Mouse (Mus musculus): ENCODE data around the gene Ntsr1.

Gene Ntsr1

DNA sequence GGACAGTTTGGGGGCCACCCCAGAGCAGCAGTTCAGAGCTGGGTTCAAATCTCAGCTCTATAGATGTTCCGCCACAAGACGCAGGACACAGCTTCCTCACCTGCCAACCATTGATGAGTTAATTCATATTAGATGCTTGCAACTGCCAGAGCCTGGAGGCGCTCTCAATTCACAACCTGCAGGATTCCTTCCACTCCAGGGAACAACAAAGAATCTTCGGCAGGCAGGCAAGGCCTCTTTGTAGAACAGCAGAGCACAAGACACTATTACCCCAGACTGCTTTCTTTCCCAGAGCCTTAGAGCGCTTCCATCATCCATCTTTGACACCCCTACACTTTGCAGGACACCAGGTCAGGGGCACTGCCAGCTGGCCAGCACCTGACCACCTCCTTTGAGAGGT, 6.5 kb downstream of the Ntsr1 start:
- no peak for DNase-seq (ENCODE audit: low read depth, low spot score)

DNA sequence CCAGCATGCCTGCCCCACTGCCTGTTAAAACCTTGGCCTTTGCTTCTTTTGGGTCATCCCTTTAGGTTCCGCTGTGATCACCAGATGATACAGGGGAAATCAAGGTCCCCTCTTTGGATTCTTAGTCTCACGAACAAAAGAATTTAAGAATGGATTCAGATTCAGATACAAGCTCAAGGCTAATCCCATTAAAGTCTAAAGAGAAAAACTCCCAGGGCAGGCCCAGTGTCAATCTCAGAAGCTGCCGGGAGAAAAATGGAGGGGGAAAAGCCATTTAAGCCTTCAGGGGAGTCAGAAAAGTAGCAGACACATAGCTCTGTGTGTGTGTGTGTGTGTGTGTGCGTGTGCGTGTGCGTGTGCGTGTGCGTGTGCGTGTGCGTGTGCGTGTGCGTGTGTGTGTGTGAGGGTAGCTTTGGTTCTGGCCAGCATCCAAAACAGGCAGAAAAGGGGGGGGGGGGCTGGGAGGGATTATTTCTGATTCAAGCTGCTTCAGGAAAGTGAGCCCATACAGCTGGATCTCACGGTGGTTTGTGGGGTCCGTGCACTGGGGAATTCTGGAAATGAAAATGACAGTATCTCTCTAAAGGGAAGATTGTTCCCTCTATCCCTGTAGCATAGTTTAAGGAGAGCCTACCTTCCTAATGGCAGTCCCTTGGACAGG, 8.8 kb downstream of the Ntsr1 start:
- no peak for DNase-seq (ENCODE audit: low read depth, low spot score)

DNA sequence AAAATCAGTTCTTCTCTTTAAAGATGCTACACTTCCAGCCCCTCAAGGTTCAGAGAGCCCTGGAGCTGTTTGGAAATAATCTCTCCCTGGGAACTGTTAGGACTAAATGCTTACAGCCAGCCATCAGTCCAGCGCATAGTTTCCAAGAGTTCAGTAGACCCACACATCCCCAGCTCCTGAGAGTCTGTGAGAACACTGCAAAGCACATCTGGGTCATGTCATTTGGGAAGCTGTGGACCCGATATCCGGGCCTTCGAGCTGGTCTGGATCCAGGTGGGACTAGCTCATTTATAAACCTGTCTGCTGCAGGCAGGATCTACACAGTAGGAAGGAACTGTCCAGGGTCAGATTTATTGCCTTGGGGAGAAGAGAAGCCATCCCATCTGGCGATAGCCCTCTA, 11.1 kb downstream of the Ntsr1 start:
- DNase-seq (ENCODE audit: low read depth, low spot score) = no peak

DNA sequence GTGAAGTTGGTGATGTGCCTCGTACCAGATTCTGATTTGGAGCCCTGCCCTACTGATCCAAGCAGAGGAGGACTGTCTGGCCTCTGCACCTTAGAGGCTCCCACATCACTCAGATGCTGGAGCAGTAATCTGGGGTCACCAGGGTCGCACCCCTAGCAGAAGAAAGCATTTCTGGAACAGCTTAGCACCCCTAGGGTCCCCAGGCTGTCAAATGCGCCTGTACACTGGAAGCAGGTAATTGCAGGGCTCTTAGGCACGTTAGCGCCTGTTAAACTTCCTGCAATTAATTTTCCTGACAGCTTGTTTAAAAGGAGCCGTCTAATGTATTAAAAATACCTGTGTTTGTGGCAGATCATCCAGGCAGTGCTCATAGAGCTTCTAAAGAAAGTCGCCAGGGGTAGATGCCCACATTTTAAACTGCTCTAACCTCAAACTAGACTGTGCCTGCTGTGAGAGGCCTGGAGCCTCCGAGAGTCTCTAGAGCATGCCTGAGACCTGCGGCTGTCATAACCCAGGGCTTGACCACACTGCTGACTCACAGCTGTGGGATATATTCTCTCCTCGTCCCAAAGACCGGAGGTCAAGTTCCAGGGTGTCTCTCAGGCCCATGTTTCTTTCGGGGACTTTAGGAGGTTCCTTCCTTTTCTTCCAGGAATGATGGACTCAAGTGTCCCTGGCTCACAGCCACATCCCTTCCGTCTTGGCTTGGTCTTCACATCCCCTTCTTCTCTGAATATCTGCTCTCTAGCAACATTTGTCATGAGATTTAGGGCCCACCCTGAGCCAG, 12.3 kb downstream of the Ntsr1 start:
- no peak for DNase-seq (ENCODE audit: low read depth, low spot score)

DNA sequence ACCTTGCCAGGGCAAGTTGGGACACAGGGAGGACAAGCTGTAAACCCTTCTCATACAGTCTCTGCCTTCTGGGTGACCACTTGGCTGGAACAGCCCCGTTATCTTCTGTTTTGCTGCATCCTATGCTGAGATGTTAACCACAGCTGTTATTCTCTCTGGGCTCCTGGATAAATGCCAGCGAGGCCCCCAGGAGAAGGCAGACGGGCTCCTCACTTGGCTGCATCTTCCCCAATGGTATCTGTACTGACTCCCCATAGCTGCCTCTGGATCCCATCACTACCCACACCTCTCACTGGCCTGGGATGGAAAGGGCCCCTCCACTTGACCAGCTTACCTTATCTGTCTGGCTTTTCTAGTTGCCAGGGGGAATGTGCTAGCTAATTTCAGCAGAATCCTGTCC, 13.2 kb downstream of the Ntsr1 start:
- DNase-seq (ENCODE audit: low read depth, low spot score) = no peak

DNA sequence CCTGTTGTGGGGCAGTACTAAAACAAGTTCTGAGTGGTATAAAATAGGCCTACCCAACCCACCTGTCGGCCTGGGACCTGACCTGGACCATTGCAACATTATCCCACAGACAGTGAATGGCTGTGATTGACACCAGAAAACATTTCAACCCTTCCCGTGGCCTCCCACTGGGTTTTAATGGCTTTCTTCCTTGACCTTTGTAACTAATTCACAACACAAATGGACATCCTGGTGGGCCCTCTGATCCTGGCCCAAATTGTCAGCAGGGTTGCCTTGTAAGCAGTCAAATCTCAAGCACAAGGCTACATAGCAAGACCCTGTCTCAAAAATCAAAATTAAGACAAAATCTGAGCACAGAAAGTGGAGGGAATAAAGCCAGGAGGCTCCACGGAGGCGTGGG, 14.1 kb downstream of the Ntsr1 start:
- peak; percentile 46 for DNase-seq (ENCODE audit: low read depth, low spot score)

DNA sequence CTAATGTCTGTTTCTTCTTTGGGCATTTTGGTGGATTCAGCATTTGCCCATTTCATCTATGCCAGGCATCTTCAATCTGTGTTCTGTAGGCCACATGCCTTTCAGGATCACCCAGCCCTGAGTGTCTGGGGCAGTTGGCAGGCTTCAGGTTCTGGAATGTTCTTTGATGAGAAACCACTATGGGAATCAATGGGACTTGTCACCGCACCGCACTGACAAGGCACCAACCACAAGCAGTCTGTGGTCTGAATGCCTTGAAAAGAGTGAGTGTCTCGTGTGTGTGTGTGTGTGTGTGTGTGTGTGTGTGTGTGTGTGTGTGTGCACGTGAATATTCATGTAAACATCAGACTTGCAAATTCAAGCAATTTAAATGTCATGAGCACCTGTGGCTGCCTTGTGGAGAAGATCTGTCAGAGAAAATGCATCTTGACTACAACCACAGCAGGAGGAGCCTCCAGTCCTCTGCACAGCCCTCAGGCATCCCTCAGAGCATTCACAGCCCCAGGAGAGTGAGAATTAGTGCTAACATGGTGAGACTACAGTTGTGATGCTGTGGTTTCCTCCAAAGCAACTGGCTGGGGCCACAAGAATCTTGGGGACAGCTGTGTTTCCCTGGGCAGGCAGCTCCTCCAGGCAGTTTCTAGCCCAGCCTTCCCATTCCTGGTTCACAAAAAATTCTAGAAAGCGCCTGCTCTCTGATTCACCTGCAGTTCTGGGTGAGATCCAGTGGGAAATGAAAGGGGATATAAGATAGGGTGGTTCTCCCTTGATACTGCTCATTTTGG, 21.9 kb downstream of the Ntsr1 start:
- no peak for DNase-seq (ENCODE audit: low read depth, low spot score)

DNA sequence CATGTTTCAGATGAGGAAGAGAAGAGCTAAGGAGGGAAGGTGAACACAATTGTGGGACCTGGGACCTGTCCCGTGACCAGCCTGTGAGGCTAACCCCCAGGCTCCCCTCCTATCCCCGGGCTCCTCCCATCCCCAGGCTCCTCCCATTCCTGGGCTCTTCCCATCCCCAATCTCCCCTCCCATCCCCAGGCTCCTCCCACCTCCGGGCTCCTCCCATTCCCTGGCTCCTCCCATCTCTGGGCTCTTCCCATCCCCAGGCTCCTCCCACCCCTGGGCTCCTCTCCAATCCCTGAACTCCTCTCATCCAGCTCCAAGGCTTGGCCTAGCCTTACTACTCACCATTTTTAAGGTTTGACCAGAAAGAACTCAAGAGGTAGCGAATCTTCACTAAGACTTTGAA, 23.0 kb downstream of the Ntsr1 start:
- peak; percentile 27 for DNase-seq (ENCODE audit: low read depth, low spot score)

DNA sequence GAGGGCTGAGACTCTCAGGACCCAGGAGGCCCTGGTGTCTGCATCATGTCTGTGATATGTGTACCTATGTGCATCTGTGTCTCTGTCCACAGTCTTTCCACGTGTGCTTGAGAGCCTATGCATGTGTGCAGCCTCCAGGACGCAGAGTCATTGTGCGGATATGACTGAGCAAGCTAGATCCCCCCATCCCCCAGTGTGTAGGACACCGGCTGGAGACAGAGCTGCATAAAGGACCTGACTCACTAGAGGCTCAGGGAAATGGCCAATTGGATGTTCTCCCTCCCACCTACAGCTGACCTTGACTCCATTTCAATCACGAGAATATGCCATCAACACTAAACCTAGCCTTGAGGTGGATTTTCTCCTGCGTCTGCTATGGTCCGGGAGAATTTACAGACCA, 27.7 kb downstream of the Ntsr1 start:
- no peak for DNase-seq (ENCODE audit: low read depth, low spot score)

DNA sequence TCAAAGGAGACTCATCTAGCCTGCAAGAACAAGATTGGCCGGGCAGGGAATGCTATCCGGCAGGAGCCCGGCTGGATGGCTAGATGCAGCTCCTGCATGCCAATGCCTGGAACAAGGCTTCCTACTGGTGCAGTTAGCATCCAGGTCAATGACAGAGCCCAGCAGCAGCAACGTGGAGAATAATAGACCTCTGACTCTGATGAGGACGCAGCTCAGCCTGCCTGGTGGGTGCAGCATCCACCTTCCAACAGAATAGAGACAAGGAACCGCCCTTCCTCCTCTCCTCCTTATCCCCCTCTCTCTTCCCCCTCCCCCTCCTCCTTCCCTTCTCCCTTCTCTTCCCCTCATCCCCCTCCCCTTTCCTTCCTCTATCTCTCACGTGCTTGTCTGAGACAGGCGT, 28.1 kb downstream of the Ntsr1 start:
- DNase-seq (ENCODE audit: low read depth, low spot score) = no peak

DNA sequence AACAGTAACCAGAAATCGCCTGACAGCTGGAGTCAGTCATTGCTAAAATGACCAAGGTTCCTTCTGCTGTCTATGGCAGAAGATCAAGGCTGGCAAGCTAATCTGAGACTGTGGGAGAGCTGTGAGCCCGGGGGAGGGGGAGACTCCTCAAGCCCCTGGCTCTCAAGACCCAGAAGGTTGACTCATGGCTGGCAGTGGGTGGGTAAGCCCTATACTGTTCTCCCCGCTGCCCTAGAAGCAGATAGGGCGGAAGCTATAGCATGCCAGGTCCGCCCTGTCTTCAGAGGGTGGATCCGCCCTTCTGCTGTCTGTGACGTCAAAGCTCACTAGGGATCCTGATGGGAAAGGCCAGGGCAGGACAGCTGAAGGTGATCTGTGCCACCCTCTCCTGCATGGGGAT, 30.4 kb downstream of the Ntsr1 start:
- DNase-seq (ENCODE audit: low read depth, low spot score) = peak; percentile 14

DNA sequence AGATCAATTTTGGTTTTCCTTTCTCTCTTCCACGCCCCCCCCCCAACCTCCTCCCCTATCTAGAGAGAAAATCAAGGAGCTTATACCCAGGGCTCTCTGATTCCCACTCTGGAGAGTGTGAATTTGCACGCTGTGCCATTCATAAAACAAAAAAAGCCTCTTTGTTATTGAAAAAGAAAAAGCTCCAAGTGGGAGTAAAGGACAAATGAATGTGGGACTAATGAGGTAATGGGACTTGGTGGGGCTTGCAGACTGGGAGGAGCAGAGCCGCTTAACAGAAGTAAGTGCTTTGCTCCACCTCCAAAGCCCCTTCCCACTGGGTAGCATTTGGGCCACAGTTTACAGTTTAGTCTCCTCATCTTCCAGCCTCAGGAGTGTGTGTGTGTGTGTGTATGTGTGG, 30.8 kb downstream of the Ntsr1 start:
- peak; percentile 47 for DNase-seq (ENCODE audit: low read depth, low spot score)

DNA sequence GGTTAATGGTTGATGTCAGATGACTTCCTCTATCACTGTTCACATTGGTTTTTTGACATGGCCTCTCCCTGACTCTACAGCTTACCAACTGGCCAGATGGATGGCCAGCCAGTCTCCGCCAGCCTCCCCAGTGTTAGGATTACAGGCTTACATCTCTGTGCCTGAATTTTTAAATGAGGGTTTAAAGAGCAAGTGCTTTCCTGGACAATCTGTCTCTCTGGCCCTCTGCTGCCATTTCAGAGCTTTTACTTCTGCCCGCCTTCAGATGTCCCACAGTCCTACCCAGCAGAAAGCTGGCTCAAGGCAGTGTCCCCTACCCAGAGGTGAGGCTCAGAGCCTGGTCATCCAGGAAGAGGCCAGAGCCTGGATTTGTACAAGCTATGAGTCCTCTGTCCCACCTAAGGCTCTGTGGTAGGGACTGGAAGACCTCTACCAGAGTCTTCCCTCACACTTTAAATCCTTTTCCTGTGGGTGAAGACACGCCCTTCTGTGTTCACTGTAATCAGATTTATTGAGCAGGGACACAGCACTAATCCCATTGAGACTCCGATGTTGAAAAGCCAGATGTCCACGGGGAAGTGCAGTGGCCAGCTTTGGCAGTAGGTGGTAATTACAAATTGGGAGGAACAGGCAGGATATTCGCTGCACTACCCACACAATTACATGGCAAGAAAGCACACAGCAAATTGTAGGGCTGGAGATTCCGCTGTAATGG, 32.1 kb downstream of the Ntsr1 start:
- DNase-seq (ENCODE audit: low read depth, low spot score) = no peak

DNA sequence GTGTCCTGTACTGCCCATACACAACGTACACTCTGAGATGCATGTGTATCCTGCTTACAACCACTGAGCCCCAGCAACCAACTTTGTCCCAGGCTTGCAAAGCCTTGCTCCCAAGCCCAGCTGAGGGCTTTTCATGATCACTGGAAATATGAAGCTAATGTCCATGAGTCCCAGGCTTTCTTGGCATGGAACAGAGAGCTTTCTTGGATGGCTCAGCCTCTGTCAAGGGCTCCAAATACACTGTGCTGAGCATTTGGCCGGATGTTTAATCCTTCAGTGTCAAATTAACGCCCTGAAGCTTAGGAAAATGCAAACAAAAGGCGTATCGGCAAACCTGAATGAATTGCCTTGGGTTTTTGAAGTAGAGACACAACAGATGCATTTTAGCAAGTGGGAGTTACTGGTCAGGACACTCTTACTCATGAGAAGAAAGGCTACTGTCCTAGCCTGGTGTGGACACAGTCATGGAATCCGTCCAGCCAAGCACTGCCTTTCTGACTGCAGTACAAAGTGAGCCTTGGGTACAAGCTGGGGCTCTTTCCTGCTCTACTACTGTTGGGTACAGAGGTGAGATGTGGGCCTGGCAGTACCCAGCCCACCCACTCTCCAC, 32.7 kb downstream of the Ntsr1 start:
- DNase-seq (ENCODE audit: low read depth, low spot score) = no peak

DNA sequence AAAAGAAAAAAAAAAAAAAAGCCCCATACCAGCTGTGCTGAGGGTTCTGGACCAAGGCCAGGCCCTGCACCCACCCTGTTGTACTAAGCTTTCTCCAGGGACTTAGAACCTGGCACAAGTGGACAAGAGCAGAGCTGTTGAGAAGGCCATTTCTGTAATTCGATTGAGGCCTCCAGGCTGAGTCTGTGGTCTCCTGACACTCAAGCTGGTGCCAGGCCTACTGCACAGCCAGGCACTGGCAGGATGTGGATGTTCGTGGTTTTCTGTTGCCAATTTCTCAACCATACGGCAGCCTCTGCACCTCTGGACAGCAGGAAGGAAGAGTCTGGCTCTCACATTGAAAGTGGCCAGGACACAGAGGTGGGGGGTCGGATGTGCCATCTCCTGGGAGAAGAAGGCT, 33.5 kb downstream of the Ntsr1 start:
- DNase-seq (ENCODE audit: low read depth, low spot score) = no peak

DNA sequence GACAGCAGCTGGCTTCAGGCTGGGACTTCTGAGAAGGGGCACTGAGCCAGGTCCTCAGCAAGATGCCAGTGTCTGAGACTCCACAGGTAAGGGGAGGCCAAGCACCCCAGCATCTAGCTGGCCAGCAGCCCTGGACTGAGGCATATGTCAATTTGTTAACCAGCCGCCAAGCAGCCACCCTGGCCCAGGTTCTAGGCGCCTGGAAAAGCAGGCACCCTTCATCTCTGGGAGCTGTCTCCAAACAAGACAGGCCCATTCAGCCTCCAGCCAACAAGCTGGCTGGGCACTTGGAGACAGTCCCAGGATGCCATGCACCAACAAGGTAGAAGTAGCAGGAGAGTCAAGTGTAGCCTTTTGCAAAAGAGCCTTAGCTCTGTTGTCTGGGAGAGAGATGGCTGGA, 43.9 kb downstream of the Ntsr1 start:
- no peak for DNase-seq (ENCODE audit: low read depth, low spot score)

DNA sequence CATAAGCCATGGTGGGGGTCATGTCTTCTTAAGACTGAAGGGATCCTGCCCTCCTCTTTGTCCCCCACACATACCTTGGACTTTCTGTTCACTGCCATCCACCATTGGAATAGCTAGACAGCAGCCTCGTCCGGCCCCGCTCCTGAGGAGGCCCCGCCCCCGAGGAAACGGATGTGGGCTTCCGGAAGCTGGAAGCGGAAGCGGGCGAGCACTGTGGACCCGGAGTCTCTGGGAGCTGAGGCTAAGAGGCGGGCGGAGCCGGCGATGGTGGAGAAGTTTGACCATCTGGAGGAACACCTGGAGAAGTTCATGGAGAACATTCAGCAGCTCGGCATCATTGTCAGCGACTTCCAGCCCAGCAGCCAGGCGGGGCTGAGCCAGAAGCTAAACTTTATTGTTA, 45.3 kb downstream of the Ntsr1 start:
- DNase-seq (ENCODE audit: low read depth, low spot score) = peak; percentile 11

DNA sequence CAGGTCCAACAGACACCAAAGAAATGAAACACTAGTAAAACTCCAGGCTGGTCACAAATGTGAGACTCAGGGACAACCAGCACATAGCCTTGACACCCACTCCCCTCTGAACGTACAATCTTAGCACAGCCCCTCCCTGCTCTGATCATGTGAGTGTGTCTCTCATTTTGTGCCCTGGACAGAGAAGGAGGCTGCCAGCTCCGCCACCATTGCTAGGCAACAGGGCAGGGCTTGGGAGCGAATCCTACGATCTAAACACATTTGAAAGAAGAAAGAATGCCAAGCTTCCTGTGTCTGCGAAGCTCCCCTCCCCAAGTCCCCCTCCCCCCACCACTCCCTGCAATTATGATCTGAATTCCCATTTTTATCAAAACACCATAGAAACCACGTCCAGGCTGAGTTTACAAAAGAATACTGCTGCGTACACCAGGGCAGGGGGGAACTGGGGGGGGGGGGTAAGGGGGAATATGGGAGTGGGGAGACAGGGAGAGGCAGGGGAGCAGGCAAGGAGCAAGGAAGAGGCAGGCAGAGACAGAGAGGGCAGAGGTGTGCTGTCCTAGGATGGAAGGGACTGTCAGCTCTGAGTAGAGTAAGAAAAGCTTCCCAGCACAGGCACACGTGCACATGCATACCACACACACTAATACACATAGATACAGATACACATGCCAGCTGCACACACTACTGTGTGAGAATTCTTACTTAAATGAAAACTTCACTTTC, 47.8 kb downstream of the Ntsr1 start:
- DNase-seq (ENCODE audit: low read depth, low spot score) = peak; percentile 28

DNA sequence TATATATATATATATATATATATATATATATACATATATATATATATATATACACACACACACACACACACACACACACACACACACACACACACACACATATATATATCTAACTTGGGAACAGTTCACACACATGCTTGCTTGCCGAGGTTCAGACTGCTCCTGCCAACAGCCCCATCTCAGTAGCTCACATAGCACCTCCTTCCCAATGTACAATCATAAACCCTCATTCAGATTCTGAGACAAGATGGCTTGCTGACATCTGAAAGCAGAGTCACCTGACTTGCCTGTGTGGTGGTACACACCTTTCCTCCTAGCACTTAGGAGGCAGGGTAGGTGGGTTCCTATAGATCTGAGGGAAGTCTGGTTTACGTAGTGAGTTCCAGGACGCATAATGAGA, 52.6 kb downstream of the Ntsr1 start:
- DNase-seq (ENCODE audit: low read depth, low spot score) = no peak

DNA sequence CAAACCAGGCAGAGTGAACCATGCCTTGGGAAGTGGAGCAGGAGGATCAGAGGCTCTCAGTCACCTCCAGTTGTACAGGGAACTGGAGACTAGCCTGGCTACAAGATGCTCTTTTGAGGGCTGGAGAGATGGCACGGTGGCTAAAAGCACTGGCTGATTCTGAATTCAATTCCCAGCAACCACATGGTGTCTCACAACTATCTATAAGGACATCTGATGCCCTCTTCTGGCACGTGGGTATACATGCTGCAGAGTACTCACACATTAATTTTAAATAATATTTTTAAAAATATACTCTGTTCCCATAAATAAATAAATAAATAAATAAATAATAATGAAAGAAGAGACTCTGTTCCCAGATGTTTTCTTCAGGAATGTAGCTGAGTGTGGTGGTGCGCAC, 55.4 kb downstream of the Ntsr1 start:
- DNase-seq (ENCODE audit: low read depth, low spot score) = peak; percentile 15

DNA sequence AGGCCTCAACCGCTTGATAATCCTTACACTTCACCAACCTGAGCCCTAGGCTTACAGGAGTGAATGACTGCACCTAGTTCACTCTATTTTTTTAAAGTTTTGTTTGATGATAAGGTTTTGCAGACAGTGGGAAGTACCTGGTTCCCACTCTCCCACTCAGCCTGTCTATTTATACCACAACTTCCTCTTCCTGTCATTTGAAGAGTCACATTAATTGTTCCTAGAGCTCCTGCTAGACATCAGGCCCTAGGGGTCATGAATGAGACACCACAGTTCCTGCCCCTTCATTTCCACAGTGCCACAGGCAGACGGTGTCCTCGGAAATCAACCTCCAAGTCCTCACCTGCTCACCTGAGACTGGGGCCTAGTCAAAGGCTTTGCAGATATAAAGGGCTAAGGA, 56.7 kb downstream of the Ntsr1 start:
- DNase-seq (ENCODE audit: low read depth, low spot score) = no peak
